Mouse (Mus musculus) B cell, adult 67 days (primary cell): ENCODE data around the gene Plet1. TPM values are rescaled to one million over a fixed set of nuclear protein-coding genes. Genes with fewer than 3 reads are reported as not detected.

ENCODE experiments used
- total RNA-seq, 2 experiments: library from RNA; stranded (reverse); gene quantifications; 4 replicates each; pipeline ENCODE4 v1.2.4; 2023

Plet1 gene
- total RNA-seq, result not detected

DNA sequence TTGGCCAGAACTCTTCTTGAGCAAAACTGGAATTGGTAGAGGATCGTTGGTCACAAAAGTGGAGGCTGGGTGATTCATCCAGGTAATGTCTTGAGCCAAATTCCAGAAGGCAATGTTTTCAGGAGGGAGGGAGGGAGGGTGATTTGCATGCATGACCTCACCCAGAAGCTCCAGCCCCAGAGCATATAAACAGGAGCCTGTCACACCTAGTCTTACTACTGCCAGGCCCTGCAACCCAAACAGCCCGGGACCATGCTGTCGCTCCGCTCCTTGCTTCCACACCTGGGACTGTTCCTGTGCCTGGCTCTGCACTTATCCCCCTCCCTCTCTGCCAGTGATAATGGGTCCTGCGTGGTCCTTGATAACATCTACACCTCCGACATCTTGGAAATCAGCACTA lies at the start of gene Plet1:
Gene Plet1 (plus strand): TSS at position 215 of the 400 bp plus-strand sequence.

DNA sequence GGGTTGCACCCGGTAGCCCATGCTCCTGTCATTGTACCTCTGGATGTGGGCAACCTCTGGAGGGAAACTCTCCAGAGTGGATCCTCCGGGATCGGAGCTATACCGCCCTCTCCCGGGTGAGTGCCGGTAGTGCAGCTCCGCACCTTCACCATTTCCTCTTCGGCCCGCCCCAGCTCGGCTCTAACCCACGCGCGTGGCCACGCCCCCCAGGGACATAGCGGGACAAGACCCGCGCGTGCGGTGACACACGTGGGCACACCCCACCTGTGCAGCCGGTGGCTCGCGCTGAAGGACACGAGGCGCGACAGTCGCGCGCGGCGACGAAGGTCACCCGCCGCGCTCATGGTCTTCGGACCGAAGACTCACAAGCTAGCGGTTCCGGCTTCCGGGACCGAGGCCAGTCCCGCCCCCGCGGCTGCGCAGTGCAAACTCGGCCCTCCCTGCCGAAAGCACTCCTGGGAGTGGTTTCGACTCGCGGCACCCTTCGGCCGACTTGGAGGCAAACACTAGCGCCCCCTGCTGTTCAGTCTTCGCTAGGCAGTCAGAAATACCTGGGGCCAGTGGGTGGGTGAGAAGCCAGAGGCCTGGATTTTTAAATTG lies 34.1 kb downstream of the Plet1 start, which contains the start of gene Pts:
Gene Pts (minus strand): TSS at position 432 of the 600 bp plus-strand sequence.

DNA sequence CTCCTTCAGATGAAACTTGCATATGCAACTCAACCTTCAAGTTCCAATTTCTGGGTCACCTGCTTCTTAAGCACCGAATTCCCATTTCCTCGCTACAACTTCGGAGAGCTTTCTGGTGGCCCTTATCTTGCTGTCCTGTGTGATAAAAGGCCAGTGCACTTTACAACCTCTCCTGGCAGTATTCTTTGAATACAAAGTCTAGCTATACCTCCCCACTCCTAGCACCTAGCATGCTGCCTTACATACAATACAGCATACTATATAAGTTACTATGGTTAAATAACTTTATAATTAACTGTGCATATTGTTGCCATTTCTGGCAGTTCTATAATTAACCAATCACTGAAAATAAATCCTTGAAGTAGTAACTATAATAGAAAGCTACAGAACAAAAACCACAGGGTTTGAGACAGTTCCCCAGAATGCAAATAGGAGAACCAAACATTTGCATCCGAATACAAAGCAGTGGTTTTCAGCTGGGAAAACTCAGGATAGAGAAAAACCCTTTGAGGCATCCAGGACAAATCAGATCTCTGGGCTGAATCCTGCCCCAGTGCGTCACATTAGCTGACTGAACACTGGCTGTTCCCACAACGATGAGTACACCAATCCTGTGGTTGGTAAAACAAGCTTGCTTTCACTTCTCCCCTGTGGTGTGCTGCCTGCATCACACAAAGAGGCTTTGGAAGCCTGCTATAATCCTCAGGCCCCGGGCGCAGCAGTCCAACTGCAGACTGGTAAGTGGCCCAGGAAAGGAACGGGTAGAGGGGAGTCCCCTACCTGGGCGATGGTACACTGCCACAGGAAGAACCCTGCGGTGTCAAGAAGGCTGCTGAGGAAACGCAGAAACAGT lies 60.1 kb downstream of the Plet1 start, which contains the start of gene Il18:
Gene Il18 (plus strand): TSS at position 587 of the 853 bp plus-strand sequence.

DNA sequence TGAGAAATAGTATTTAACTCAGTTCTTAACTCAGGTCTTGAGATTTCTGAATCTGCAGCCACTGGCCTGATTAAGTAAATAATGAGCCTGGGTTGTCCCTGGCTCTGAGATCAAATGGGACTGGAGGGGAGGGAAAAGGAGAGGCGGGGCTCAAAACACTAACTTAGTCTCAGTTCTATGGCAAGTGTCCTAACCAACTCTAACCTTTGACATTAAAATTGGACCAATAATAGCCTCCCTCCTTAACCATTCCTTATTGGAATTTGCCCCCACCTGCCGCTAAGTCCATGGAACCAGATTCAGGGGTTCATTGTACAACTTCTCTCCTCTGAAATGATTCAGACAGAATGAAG lies 60.7 kb downstream of the Plet1 start, which contains the start of gene Bco2:
Gene Bco2 (minus strand): TSS at position 88 of the 353 bp plus-strand sequence.

Other genes starting within 250 kb of the Plet1 start
- 1,000 to 10,000 TPM; 1,380 to 1,406 TPM for gene Rpl10-ps3, start 149.6 kb upstream of the Plet1 start, total RNA-seq
- gene Pts, start 34.2 kb downstream of the Plet1 start, total RNA-seq, result 10 to 100 TPM; 60.1 to 88.4 TPM
- gene Il18, start 60.3 kb downstream of the Plet1 start, total RNA-seq, result 10 to 100 TPM; 21.7 to 24.3 TPM
- gene Bco2, start 60.7 kb downstream of the Plet1 start, total RNA-seq, result 1 to 10 TPM; 2.1 to 4.1 TPM
- gene Tex12, start 66.8 kb downstream of the Plet1 start, total RNA-seq, result not detected
- 10 to 100 TPM; 49.5 to 52.9 TPM for gene Sdhd, start 109.3 kb downstream of the Plet1 start, total RNA-seq
- 10 to 100 TPM; 47.4 to 50.2 TPM for gene Timm8b, start 109.4 kb downstream of the Plet1 start, total RNA-seq
- under 1 TPM in 1 of 2 experiments, not detected in 1; 0.87 TPM for gene Pih1d2, start 122.8 kb downstream of the Plet1 start, total RNA-seq
- gene Nkapd1, start 122.9 kb downstream of the Plet1 start, total RNA-seq, result 10 to 100 TPM; 33.7 to 34.8 TPM
- gene Dlat, start 165.3 kb downstream of the Plet1 start, total RNA-seq, result 10 to 100 TPM; 33.5 to 38.8 TPM
- gene Dixdc1, start 245.0 kb downstream of the Plet1 start, total RNA-seq, result not detected